Mouse (Mus musculus) kidney, postnatal 10 days (tissue): Measurements from ENCODE around the gene Tmem248.

Experiments used
- DNase-seq: peaks from one replicate; pipeline ENCODE4 v3.0.0; 2021; ENCODE audit warnings: mixed read lengths

Gene Tmem248

DNA sequence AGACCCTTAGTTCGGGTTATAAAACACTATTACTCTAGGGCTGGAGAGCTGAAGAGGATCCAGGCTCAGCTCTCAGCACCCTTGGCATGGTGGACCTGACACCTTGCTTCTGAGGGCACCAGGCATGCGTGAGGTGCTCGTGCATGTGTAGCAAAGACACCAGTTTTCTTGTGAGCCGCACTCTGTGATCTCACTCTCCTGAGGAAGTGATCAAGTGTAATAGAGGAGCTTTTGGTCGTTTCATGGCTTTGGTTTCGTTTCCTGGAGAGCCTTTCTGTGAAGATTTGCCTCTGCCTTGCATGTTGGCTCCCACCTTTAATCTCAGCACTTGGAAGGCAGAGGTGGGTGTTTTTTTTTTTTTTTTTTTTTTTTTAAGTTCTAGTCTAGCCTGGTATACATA lies 12.3 kb upstream of the Tmem248 start:
- DNase-seq = no peak

DNA sequence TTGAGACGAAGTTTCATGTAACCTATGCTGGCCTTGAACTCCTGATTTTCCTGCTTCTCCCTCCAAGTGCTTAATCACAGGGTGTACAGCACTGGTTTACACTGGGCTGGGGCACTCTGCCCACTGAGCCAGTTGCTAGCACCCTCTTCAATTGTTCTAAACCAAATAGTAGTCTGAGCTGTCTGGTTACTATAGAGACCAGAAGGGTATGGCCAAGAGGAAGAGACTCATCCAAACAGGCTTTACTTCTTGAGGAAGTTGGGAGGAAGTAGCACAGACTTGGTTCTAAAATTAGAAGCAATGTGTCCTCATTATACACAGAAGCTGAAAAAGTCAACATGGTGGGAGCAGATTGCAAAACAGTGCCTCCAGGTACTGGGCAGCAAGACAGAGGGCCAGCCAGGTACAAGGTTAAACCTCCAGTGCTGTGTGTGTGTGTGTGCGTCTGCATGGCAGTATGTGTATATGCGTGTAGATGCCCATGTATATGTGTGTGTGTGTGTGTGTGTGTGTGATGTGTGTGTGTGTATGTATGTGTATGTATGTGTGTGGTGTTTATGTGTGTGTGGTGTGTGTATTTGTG lies 11.3 kb upstream of the Tmem248 start:
- DNase-seq = no peak

DNA sequence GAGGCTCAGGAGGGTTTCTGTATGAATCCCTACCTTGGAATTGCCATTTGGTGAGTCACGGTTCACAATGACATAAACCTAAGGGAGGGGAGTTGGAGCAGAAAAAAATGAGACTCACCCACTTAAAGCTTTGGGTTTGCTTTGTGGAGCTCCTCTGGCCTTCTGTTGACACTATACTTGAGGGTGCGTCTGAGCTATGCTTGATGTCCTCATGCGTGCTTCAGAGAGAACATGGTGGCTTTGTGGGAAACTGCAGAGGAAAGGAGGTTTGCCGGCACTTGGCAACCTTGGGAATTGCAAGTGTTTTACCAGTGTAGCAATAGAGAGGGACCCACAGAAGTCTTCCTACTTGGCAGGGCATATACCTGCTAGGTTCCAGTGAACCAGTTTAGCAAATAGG lies 9.6 kb upstream of the Tmem248 start:
- no peak for DNase-seq

DNA sequence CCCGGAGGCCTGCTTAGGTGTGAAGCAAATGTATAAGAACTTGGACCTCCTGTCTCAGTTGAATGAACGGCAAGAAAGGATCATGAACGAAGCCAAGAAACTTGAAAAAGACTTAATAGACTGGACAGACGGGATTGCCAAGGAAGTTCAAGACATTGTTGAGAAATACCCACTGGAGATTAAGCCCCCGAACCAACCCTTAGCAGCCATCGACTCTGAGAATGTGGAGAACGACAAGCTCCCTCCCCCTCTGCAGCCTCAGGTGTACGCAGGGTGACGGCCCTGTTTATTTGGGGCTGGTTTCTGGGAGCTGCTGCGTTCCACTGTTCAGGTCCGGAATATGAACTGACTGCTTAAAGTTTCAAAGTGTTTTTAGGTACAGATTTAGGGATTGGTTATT lies 3.9 kb upstream of the Tmem248 start:
- no peak for DNase-seq

DNA sequence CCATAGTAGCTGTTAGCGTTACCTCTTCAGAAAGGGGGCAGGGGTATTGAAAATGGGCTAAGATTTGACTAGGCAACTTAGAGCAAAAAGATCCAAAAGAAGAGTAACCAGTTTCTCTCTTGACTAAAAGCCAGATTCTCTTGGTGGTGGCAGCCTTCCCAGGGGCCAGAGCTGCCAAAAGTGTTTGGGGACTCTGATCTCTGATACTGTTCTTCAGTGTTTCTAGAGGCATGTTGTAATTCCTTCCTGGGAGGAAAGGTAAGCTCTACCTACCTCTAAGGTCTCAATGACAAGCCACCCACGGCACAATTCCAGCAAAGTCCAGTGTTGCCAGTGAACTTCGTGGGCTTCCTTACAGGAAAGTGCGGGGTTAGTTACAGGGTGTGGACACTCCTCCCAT lies 525 bp downstream of the Tmem248 start:
- DNase-seq = no peak

DNA sequence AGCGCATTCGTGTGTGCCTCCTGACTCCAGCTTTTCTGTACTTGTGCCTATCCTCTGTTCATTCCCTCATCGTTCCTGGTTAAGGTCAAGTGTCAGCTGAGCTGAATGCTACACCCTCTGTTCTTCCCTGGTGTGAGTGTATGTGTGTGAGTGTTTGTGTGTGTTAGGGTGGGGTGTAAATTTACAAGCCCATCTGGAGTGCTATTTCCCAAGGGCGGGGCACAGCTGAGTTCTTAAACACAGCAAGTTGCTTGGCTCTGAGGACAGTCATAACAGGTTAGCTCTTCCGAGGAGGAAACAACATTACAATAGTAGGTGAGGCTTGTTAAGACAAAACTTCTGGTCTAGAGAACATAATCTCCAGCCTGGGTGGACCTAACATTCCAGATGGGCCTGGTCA lies 1.5 kb downstream of the Tmem248 start:
- DNase-seq = no peak

DNA sequence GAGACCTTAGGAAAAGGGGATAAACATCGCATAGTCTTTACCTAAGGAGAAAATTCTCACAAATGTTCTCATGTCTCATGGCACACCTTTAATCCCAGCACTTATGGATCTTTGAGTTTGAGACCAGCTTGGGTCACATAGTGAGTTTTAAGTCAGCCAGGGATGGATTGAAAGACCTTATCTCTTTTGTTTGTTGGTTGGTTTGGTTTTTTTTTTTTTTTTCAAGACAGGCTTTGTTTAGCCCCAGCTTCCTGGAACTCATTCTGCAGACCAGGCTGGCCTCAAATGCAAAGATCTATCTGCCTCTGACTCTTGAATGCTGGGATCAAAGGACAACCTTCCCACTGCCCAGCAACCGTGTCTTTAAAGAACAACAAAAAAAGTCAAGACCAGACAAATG lies 4.4 kb downstream of the Tmem248 start:
- peak; percentile 23 for DNase-seq

DNA sequence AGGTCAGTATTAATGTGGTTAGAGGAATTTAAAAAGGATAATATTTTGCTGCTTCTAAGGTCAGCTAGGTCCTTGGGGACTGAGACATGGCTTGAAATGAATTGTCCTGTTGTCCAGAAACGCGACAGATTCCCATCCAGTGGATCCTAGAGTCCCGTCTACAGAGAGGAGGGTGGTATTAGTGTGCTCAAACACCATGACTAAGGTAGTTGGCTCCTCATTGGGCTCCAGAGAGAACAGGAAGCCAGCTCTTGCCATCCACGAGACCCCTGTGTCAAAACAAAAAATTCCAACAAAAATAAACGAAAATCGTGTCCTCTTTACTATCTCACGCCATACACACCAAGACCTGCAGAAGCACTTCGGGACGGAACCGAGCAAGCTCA lies 4.9 kb downstream of the Tmem248 start:
- no peak for DNase-seq

DNA sequence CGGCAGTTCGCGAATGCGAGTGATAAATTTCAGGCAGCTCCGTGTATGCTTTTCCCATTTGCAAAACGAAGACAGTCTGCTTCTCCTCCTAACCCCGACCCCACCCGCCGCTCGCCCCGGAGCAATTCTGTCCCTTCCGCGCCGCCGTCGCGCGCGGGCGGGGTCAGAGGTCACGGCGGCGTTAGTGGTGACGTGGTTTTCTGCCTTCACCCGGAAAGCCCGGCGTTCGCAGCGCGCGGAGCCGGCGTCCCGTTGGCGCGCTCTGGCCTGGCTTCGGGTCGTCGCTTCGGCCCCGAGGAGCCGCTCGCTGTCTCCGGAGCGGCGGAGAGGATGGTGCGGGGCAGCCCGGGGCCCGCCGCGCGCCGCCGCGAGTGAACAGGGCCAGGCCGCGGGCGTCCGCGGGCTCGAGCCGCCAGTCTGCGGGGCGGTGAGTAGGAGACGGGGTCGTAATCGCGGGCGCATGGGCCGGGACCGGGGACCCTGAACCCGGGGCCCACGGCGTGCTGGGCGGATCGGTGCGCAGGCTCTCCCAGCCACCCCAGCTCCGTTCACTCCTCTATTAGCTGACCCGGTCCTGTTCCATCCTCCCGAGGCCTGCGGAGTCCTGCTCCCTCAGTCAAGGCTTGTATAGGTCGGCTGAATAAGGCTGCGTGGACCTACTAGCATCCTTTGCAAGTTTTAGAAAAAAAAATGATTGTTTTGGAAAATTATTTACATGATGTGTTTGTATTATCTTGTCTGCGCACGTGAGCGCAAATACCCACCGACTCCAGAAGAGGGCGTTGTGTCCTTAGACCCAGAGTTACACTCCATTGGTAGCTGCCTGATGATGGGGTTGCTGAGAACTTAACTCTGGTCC lies 5.5 kb downstream of the Tmem248 start:
- peak; percentile 96 for DNase-seq

DNA sequence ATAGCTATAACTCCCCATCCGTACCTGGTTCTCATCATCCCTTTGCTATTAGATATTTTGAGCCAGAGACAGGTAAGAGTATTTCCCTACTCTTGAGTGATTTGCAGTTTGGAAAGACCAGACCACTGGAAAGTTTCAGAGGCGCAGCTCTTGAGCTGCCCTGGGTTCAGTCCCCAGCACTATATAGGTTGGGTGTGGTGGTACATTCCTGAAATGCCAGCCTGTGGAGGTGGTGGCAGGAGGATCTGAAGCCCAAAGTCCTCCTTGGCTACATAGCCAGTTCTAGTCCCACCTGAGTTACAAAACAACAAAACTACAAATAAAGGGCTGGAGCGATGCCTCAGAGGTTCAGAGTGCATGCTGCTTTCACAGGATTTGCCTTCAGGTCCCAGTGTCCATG lies 9.9 kb downstream of the Tmem248 start:
- DNase-seq = no peak

DNA sequence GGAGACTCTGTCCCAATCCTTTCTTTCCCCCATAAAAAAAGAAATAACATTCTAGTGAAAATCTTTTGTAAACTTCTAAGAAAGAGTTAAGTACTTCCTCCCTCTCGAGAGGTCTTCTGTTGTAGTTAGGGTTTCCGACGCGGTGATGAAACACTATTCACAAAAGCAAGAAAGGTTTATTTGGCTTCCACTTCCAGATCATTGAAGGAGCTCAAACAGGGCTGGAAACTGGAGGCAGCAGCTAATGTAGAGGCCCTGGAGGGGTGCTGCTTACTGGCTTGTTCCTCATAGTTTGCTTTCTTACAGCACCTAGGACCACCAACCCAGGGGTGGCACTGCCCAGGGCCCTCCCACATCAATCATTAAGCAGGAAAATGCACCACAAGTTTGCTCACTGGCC lies 11.2 kb downstream of the Tmem248 start:
- DNase-seq = no peak

DNA sequence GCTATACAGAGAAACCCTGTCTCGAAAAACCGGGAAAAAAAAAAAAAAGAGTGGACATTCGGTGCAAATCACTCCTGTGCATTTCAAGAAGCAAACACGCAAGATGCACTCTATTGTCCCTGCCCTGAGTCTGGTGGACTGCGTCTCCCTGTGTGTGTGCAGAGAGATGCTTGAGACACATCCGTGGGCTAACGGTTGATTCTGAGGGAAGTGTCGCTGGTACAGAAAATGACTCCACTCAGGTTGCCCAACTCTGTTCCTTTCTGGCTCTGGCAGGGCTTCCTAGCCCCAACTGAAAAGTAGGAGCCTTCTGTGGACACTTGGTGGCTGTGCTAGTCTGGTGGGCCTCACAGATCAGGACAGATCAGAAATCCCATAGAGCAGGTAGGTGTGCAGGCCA lies 19.4 kb downstream of the Tmem248 start:
- DNase-seq = no peak

DNA sequence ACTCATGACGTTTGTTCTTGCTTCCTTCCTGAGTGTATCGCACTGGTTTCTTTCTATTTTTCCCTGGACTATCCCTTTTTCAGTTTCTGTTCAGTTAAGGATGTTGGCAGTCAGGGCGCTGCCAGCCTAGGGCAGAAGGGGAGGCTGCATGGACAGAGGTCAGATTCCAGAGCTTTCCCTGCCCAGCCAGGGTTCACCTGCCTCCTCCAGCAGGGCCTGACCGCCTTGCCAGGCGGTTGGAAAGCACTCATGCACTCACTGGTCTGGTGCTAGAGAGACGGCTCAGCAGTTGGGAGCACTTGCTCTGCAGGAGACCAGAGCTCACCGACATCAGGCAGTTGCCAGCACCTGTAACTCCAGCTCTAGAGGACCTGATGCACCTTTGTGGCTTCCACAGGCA lies 22.4 kb downstream of the Tmem248 start:
- peak; percentile 58 for DNase-seq

DNA sequence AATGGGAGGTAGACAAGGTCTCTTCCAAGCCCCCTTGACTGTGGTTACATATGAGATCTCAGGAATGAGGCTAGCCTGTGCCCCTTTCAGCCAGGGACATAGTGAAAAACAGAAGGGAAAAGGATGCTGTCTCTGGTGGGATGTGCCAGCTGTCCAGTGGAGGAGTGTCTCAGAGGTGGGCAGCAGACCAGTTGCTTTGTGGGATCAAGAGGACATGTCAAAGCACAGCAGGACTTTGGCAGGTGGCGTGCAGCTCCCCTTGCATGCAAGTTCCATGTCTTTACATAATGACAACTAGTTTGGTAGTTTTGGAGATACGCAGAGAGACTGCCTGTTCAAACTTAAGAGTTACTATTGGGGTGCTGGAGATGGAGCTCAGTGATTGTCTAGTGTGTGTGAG lies 23.0 kb downstream of the Tmem248 start:
- no peak for DNase-seq

DNA sequence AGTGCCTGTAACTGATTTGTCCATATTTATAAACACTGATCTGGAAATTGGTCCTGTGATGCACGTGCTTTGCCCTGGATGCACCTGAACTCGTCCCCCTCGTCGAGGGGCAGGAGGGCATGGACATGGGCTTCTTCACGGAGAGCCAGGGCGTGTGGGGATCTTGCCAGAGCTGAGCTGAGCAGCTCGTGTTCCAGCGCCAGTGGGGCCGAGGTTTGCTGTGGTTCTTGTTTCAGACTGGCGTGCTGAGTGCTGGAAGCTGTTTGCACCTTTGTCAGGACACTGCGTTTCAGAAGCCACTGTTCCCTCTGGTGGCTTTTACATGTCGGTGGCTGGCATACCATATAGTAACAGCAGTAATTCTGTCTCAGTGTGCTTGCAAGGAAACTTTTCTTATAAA lies 24.5 kb downstream of the Tmem248 start:
- DNase-seq = no peak

DNA sequence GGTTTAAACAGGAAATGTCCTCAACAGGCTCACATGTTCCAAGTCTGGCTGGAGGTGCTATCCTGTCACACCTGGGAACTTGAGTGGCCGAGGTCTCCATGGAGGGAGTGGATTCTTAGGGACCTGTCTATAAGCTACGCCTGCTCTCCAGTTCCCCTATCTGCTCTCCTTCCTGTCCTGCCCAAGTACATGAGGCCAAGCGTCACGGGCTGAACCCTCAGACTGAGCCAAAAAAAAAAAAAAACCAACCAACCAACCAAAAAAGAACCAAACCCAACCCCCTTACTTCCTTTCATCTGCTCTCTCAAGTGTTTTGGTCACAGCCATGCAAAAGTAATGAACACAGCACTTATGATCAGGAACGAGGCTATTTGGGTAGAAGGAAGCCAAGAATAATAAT lies 30.9 kb downstream of the Tmem248 start:
- no peak for DNase-seq

DNA sequence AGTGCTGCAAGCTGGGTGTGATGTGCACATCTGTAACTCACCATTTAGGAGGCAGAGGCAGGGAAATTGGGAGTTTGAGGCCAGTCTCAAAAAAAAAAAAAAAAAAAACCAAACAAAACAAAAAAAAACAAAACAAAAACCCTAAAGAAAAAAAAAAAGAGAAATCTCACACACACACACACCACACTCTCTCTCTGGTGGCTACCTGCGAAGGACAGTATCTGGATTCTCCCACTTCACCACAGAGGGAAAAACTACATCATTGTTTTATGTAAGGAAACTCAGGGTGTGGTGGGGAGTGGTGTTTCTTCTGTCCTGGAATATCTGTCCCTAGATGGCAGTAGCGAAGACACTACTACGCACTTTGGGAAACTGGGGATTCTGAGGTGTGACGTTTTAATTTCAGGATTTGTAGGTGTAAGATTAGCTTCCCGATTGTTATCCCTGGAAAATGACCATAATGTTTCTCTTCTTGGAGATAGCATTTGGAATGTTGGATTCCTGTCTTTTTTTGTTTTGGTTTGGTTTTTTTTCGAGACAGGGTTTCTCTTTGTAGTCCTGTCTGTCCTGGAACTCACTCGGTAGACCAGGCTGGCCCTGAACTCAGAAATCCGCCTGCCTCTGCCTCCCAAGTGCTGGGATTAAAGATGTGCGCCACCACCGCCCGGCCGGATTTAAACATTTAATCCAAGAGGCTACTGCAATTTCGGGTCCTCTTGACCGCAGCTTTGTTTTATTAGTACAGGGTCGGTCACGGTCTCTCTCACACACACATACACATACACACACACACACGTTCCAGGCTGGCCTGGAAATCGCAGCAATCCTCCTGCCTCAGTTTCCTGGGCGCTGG lies 37.5 kb downstream of the Tmem248 start:
- peak; percentile 37 for DNase-seq

DNA sequence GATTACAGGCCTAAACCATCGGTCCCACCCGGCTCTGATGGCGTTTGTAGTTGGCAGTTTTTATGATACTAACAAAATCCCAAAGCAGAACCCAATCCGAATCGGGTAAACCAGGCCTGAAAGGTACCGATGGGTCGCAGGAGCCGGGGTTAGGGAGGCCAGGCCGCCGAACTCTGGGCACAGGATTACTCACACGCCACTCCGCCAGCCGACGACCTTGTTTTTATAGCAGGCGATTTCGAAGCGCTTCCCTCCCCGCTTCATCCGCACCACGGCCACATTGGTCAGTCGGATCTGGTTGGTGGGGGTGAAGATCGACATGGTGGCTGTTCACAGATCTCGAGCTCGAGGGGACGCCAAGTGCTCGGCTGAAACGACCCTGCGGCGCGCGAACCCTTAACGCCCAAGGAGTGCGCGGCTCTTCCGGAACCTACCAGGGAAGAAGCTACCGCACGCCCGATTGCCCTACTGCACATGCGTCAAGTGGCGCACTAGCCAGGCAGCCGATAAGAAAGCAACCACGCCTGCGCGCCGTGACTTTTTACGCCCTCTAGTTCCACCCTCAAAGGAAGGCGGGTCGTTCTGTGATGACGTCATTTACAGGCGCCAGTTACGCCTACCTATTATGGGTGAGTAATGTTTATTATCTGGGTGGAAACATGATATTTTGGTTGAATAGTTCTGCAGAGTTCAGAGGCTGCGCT lies 38.3 kb downstream of the Tmem248 start, which contains the start of the genes Sbds and Tyw1:
Gene Sbds, minus strand, starts transcription at position 514 of the 704 bp plus-strand sequence.
Gene Tyw1, plus strand, starts transcription at position 603 of the 704 bp plus-strand sequence.
- DNase-seq = peak; percentile 99

DNA sequence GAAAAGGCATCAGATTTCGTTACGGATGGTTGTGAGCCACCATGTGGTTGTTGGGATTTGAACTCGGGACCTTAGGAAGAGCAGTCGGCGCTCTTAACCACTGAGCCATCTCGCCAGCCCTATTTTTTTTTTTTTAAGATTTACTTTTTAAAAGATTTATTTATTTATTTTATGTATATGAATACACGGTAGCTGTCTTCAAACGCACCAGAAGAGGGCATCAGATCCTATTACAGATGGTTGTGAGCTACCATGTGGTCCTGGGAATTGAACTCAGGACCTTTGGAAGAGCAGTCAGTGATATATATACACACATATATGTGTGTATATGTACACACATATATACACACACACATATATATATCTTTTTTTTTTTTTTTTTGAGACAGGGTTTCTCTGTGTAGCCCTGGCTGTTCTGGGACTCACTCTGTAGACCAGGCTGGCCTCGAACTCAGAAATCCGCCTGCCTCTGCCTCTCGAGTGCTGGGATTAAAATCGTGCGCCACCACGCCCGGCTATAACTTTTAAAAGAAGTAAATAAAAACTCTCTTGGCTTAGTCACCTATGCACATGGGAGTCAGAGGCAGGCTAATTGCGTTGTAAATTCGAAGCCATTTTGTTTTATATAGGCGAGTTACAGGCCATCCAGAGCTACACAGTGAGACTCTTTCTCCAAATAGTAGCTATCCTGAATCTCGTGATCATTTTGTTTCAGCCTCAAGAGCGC lies 39.1 kb downstream of the Tmem248 start:
- peak; percentile 20 for DNase-seq

DNA sequence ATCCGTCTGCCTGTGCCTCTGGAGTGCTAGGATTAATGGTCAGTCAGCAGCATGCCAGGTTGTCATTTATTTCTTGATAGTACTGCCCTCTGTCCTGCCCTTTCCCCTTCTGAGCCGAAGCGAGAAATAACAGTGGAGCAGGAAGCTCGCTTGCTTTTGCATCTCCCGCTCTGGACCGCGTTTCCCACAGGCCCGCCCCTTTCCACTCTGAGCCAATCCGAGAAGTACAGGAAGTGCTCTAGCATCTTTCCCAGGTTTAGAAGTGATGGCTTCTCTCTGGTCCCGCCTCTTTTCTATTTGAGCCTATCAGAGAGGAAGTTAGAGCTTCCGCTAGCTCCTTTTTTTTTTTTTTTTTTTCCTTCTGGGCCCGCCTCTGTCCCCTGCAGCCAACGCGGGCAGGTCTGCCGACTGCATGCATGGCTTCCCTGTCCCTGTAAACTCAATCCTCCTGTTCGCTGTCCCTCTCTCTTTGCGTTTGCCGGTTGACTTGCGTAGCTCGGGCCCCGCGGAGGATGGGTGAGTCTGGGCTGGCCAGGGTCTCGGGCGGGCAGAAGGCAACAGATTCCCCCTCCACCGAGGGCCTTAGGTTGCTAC lies 39.9 kb downstream of the Tmem248 start:
- DNase-seq = peak; percentile 96

DNA sequence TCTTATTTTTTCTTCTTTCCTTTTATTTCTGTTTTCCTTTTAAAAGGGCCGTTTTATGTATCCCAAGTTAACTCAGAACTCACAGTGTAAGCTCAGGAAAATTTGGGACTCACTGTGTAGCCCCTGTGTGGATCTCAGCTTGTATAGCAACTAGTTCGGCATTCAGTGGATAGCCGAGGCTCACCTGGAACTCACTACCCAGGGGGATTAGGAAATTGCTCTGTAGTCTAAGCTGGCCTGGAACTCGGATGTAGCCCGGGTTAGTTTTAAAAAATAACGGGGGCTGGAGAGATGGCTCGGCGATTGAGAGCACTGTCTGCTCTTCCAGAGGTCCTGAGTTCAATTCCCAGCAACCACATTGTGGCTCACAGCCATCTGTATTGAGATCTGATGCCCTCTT lies 40.4 kb downstream of the Tmem248 start:
- DNase-seq = no peak

DNA sequence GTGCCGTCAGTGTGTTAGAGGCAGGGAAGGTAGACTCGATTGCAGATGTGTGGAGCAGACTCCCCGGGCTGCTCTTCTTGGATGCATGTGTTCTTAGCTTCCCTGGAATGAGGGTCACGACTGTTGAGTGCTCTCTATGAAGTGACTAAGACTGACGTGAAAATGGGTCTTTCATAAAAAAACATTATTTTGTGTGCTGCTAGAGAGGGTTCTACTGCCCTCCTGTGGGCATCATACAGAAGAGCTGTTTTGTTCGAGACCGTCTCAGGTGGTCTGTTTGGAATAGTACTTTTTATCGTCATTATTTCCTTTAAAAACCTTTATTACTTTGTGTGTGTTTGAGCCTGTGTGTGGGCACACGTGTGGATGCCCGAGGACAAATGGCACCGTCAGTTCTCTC lies 46.6 kb downstream of the Tmem248 start:
- no peak for DNase-seq
